Mouse (Mus musculus) testis, adult 2 months (tissue): ENCODE measurements around the gene Cdkal1.

Experiments used
- CTCF ChIP-seq: fragments of 200-500 bp; IDR thresholded peaks from 2 replicates; pipeline ENCODE4 v1.5.1; 2012; ENCODE audit warnings: low read depth, mild to moderate bottlenecking, inconsistent platforms, low read length, moderate library complexity; ENCODE audit not compliant: control insufficient read depth, insufficient read depth, insufficient replicate concordance
- POLR2A ChIP-seq: fragments of 200-500 bp; IDR thresholded peaks from 2 replicates; pipeline ENCODE4 v1.6.1; 2012; ENCODE audit warnings: low read depth, mild to moderate bottlenecking, inconsistent platforms, low read length, moderate library complexity; ENCODE audit not compliant: control insufficient read depth

DNA sequence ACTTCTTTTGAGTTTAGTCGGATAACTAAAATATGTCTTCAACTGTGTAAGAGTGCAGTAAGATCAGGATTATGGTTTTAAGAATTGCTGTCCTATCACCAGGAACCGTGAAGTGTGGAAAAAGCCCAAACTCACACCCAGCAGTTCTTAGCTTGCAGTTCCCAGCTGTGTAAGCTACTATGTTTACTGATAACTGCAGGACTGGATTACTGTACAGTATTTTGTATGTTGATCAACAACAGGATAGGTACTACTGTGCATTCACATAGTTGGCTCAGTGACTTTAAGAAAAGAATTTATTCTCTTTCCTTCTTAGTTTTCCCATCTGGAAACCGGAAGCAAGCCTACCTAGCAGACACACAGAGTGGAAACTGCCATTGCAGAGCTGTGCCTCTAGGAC lies 239.5 kb downstream of the Cdkal1 start:
- TF ChIP-seq CTCF (no peak), POLR2A (no peak)
